ENCODE assay signal across 8 mouse cellular contexts in the genomic region with DNA sequence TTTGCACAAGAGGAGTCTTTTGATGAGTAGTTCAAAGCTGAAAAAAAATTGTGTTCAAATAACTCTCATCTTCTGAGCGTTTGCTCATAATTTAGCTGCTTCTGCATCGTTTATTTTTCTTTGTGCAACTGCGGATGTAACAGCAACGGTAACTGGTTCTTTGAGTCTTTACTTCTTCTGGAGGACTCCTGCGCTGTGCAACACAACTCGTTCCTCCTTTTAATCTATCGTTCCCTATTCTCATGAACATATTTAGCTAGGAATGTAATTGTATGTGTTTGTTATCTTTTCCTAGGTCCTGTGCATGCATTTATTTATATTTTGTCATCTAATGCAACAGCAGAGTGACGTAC.
DNase-seq lines count a peak whose midpoint lies in the region; ATAC-seq and TF ChIP-seq lines count a peak whose summit lies in the region.

No protein-coding gene starts in this region.

- H3K27ac ChIP-seq in cerebellum, adult 2 months (ENCODE audit: insufficient read depth, low read length) = no peak overlapping the region
- H3K27ac ChIP-seq in layer of hippocampus, adult 2 months = peak overlapping the region; percentile 78
- H3K27ac ChIP-seq in midbrain, embryonic 15.5 days = peak overlapping the region; percentile 70

- no peak for ATAC-seq in cerebellum, adult (ENCODE audit: insufficient number of reproducible peaks, low FRiP score, low TSS enrichment)
- ATAC-seq in granulocyte monocyte progenitor cell, adult 5-6 weeks (replicated peaks; ENCODE audit: poor library complexity, severe bottlenecking) = peak; percentile 53
- ATAC-seq in midbrain, embryonic 15.5 days (replicated peaks) = peak; percentile 35

- peak overlapping the region; percentile 47 for H3K4me2 ChIP-seq in midbrain, embryonic 15.5 days

- no peaks in the 10 kb centered on the region for H3K27me3 ChIP-seq in cerebellum, adult 2 months (ENCODE audit: control insufficient read depth, insufficient read depth, low read length)
- H3K27me3 ChIP-seq in midbrain, embryonic 15.5 days (replicated peaks) = no peaks in the 10 kb centered on the region

- no peak for DNase-seq in cerebellum, adult 2 months
- no peak for DNase-seq in layer of hippocampus, adult 2 months (ENCODE audit: low spot score in 2 of 2)
- no peak for DNase-seq in layer of hippocampus, adult 9-10 months (ENCODE audit: low spot score)
- DNase-seq in layer of hippocampus, postnatal 10 days (ENCODE audit: low spot score in 2 of 2) = no peak
- no peak for DNase-seq in T-cell, adult 2 months (ENCODE audit: low spot score)

- no peaks in the 10 kb centered on the region for H3K4me1 ChIP-seq in cerebellum, adult 2 months (ENCODE audit: control insufficient read depth, insufficient read depth, low read length)
- peaks cover 19% of the 10 kb centered on the region for H3K4me1 ChIP-seq in midbrain, embryonic 15.5 days

- no peaks in the 10 kb centered on the region for H3K9me3 ChIP-seq in midbrain, embryonic 15.5 days

- peak overlapping the region; percentile 64 for H3K4me3 ChIP-seq in cerebellum, adult 2 months (replicated peaks; ENCODE audit: insufficient read depth, low read depth, low read length)
- peak overlapping the region; percentile 56 for H3K4me3 ChIP-seq in layer of hippocampus, adult 2 months
- H3K4me3 ChIP-seq in midbrain, embryonic 15.5 days = peak overlapping the region; percentile 29

- WGBS in cerebellum, adult 2 months = 35% methylated on average over 8 of the region's 8 CpGs
- WGBS in midbrain, embryonic 15.5 days = 42% methylated on average over 8 of the region's 8 CpGs

- no peaks in the 10 kb centered on the region for H3K36me3 ChIP-seq in midbrain, embryonic 15.5 days (replicated peaks)

- peak overlapping the region; percentile 3; the same call in 1 of the 2 replicates for H3K9ac ChIP-seq in midbrain, embryonic 15.5 days

- no peak for TF ChIP-seq CTCF in cerebellum, adult 2 months (IDR thresholded peaks at IDR 0.05; ENCODE audit: borderline replicate concordance, insufficient read depth, low read depth, low read length)
- no peak for TF ChIP-seq CTCF in layer of hippocampus, adult 2 months (conservative IDR thresholded peaks at IDR 0.05)

- no peak for TF ChIP-seq POLR2A in cerebellum, adult 2 months (IDR thresholded peaks at IDR 0.05; ENCODE audit: borderline replicate concordance, insufficient read depth, low read length)
